8 mouse cellular contexts compared by ENCODE assay signal in the genomic region with DNA sequence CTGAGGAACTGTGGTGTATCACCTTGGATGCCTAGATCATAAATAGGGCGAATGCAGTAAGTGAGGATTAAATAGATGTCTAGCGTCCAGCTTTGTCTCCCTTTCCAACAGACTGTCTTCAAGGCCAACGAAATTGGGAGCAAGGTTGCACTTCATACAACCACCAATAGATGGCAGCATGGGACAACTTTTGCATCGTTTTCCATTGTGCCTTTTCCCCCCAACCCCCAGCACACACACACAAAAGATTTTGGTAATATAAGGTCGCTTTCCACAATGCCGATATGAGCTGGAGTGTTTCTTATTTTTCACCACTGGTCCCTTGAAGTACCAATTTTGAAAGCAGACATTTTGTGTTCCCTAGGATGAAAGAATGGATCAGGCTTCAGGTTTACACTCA.
DNase-seq lines count a peak whose midpoint lies in the region; TF ChIP-seq lines count a peak whose summit lies in the region.
"Not testable (repeated sequence)": the region's sequence is repeated elsewhere in the genome, so short reads cannot be mapped to it uniquely, and the experiment has no call there.

No protein-coding gene starts in this region.

- H3K36me3 ChIP-seq in ES-E14 (ENCODE audit: control insufficient read depth, insufficient read depth, low read length, poor library complexity, severe bottlenecking); thymus, adult 2 months (ENCODE audit: control insufficient read depth, insufficient read depth, low read length): not testable (repeated sequence)

- in situ Hi-C loops in ES-E14 (cut with MboI; ENCODE audit: low sequenced_read_pairs in 2 of 2, unreplicated experiment in 2 of 2) = not testable (repeated sequence)

- not testable (repeated sequence) for H3K27me3 ChIP-seq in thymus, adult 2 months (ENCODE audit: control insufficient read depth, insufficient read depth, low read length)

- TF ChIP-seq POLR2A in thymus, adult 2 months (IDR thresholded peaks at IDR 0.05; ENCODE audit: control insufficient read depth, extremely low read depth, insufficient read depth, low read length, poor library complexity) = not testable (repeated sequence)

- intact Hi-C loops in heart, postnatal 10 days (cut with DNase I); left cerebral cortex, postnatal 10 days (cut with DNase I): not testable (repeated sequence)

- not testable (repeated sequence) for H3K4me1 ChIP-seq in ES-E14 (ENCODE audit: control insufficient read depth in 2 of 2, insufficient read depth in 2 of 2, low read length in 2 of 2, poor library complexity in 1 of 2); thymus, adult 2 months (replicated peaks; ENCODE audit: control insufficient read depth, insufficient read depth, low read length)

- not testable (repeated sequence) for H3K4me3 ChIP-seq in ES-E14 (ENCODE audit: insufficient read depth in 1 of 2, low read depth in 1 of 2, low read length in 2 of 2, poor library complexity in 1 of 2, severe bottlenecking in 1 of 2); thymus, adult 2 months (ENCODE audit: control insufficient read depth, insufficient read depth, low read length)

- not testable (repeated sequence) for TF ChIP-seq CTCF in thymus, adult 2 months (IDR thresholded peaks at IDR 0.05; ENCODE audit: borderline replicate concordance, control insufficient read depth, extremely low read depth, insufficient read depth, low read length, poor library complexity)

- peak; percentile 4 for DNase-seq in ES-E14 (ENCODE audit: low read depth, low spot score)
- peak; percentile 17 for DNase-seq in adrenal gland, postnatal 25 days
- peak; percentile 0 for DNase-seq in embryo, embryonic 11 days
- DNase-seq in heart, postnatal 10 days = peak; percentile 17 to 34
- peak; percentile 49 to 60 for DNase-seq in kidney, postnatal 4 days
- peak; percentile 1 to 22 for DNase-seq in left cerebral cortex, postnatal 10 days (ENCODE audit: extremely low spot score in 1 of 2, low spot score in 2 of 2)
- DNase-seq in ovary, postnatal 14 days (ENCODE audit: low spot score) = peak; percentile 39
- peak; percentile 1 for DNase-seq in thymus, adult 2 months

- not testable (repeated sequence) for H3K27ac ChIP-seq in ES-E14 (ENCODE audit: insufficient read depth, low read depth, low read length, poor library complexity, severe bottlenecking); thymus, adult 2 months (ENCODE audit: control insufficient read depth, insufficient read depth, low read length)

- 45% methylated on average over 6 of the region's 6 CpGs for WGBS in thymus, adult 2 months

- not testable (repeated sequence) for H3K9ac ChIP-seq in ES-E14 (ENCODE audit: insufficient read depth, low read depth, low read length, poor library complexity, severe bottlenecking)

- not testable (repeated sequence) for H3K9me3 ChIP-seq in ES-E14 (ENCODE audit: control insufficient read depth, insufficient read depth, low read depth, low read length)

TF ChIP-seq in ES-E14, 5 proteins besides CTCF, POLR2A, EP300 and RAD21:
- TF ChIP-seq ZC3H11A (IDR thresholded peaks at IDR 0.05; ENCODE audit: borderline replicate concordance, low read depth, low read length) = 0 out of 2 replicates have a peak, but pooled peaks have one; percentile 19
TF ChIP-seq in ES-E14: peak in this region for 1; not testable (repeated sequence) for 4.

Comparison
In these comparisons a context has a peak if more than half of its experiments do, and no peak if none do; other contexts are left out.
1. DNase-seq: peak in every context shown above with its lines; median percentile 54 in kidney, postnatal 4 days; 39 in ovary, postnatal 14 days; 26 in heart, postnatal 10 days; 17 in adrenal gland, postnatal 25 days; 12 in left cerebral cortex, postnatal 10 days; 4 in ES-E14; 1 in thymus, adult 2 months; 0 in embryo, embryonic 11 days.